Mouse (Mus musculus) left cerebral cortex, adult 9 months (tissue): ENCODE data around the gene Nptxr.
A peak's percentile ranks its signal among the peaks of the same experiment; 100 is the strongest.

Experiments used
- DNase-seq, 2 experiments: peaks; one replicate each; pipeline ENCODE4 v3.0.0; 2022; ENCODE audit warnings: low spot score in 2 of 2

The Nptxr gene

GRCm38 (mm10) chr15:79753420-79753752 lies 51.2 kb downstream of the Nptxr start:
- DNase-seq = no peak

- peak in 1 of 2 experiments; percentile 80 for DNase-seq
These were observed 51.7 kb downstream of the Nptxr start for GRCm38 (mm10) chr15:79752742-79753419.

GRCm38 (mm10) chr15:79751772-79752171 lies 52.8 kb downstream of the Nptxr start:
- no peak for DNase-seq

- no peak for DNase-seq
These were observed 54.3 kb downstream of the Nptxr start for GRCm38 (mm10) chr15:79750266-79750665.

GRCm38 (mm10) chr15:79749162-79749561 lies 55.4 kb downstream of the Nptxr start:
- DNase-seq = no peak

- no peak for DNase-seq
These were observed 56.6 kb downstream of the Nptxr start for GRCm38 (mm10) chr15:79747998-79748397.

GRCm38 (mm10) chr15:79745883-79746282 lies 58.7 kb downstream of the Nptxr start:
- DNase-seq = no peak

- no peak for DNase-seq
These were observed 59.3 kb downstream of the Nptxr start for GRCm38 (mm10) chr15:79745312-79745711.

- no peak for DNase-seq
These were observed 59.8 kb downstream of the Nptxr start for GRCm38 (mm10) chr15:79744742-79745141.

- no peak for DNase-seq
These were observed 60.6 kb downstream of the Nptxr start for GRCm38 (mm10) chr15:79744001-79744400.

GRCm38 (mm10) chr15:79742706-79743023 lies 61.9 kb downstream of the Nptxr start:
- DNase-seq = no peak

- peak; percentile 77 to 91 for DNase-seq
These were observed 62.5 kb downstream of the Nptxr start, which contains the start of gene Sun2 for GRCm38 (mm10) chr15:79741921-79742705. Gene Sun2, minus strand, starts transcription at chr15:79742536.

- DNase-seq = no peak
These were observed 63.2 kb downstream of the Nptxr start for GRCm38 (mm10) chr15:79741173-79741858.

GRCm38 (mm10) chr15:79740739-79741138 lies 63.8 kb downstream of the Nptxr start:
- DNase-seq = no peak
